Mouse (Mus musculus) lung, embryonic 14.5 days (tissue): ENCODE measurements at regions not wholly inside any gene's neighbourhood (a gene's known extent, or its start where the extent isn't known, plus 50 kb on each side); places are given as distances from the start of the nearest gene placed in this dataset.
A peak's percentile ranks its signal among the peaks of the same experiment; 100 is the strongest.

ENCODE experiments used
- ATAC-seq: fragments of 200-750 bp; cut with Nextera tagmentation; 2 replicates; pipeline ENCODE4 v1.8.0; 2017; ENCODE audit warnings: mild to moderate bottlenecking, moderate TSS enrichment, moderate library complexity; ENCODE audit not compliant: insufficient read depth
- DNase-seq: peaks from one replicate; pipeline ENCODE4 v3.0.0-alpha.2; 2015
- H3K27ac ChIP-seq: fragments of 300-500 bp; sonication (generic); 2 replicates; pipeline ENCODE4 v1.5.1; 2014; ENCODE audit warnings: low read depth, mild to moderate bottlenecking, moderate library complexity
- H3K27me3 ChIP-seq: fragments of 300-500 bp; sonication (generic); 2 replicates; pipeline ENCODE4 v1.6.1; 2014; ENCODE audit warnings: low read length, control low read depth; ENCODE audit not compliant: insufficient read depth
- H3K36me3 ChIP-seq: fragments of 300-500 bp; sonication (generic); 2 replicates; pipeline ENCODE4 v1.6.1; 2014; ENCODE audit warnings: control low read depth; ENCODE audit not compliant: insufficient read depth
- H3K4me1 ChIP-seq: fragments of 300-500 bp; sonication (generic); 2 replicates; pipeline ENCODE4 v1.6.1; 2014; ENCODE audit warnings: antibody characterized with exemption, control low read depth; ENCODE audit not compliant: insufficient read depth
- H3K4me2 ChIP-seq: fragments of 300-500 bp; sonication (generic); 2 replicates; pipeline ENCODE4 v1.6.1; 2014; ENCODE audit warnings: mild to moderate bottlenecking
- H3K4me3 ChIP-seq: fragments of 300-500 bp; sonication (generic); 2 replicates; pipeline ENCODE4 v1.5.1; 2014; ENCODE audit warnings: low read depth, low read length
- H3K9ac ChIP-seq: fragments of 300-500 bp; sonication (generic); 2 replicates; pipeline ENCODE4 v1.6.1; 2014
- H3K9me3 ChIP-seq: fragments of 300-500 bp; sonication (generic); 2 replicates; pipeline ENCODE4 v1.6.1; 2016; ENCODE audit warnings: low read depth, low read length, control low read depth
- CTCF ChIP-seq: IDR thresholded peaks from 2 replicates; pipeline ENCODE4 v1.5.1; 2016; ENCODE audit warnings: antibody characterized with exemption, low read depth
- WGBS: fragments of 180-500 bp; shearing (Covaris S2); extraction: QIAGEN DNeasy Blood & Tissue Kit; methylation state at CpG from one replicate; pipeline ENCODE4 v1.1.7; 2014; 5-methylcytosine and 5-hydroxymethylcytosine counted together

DNA sequence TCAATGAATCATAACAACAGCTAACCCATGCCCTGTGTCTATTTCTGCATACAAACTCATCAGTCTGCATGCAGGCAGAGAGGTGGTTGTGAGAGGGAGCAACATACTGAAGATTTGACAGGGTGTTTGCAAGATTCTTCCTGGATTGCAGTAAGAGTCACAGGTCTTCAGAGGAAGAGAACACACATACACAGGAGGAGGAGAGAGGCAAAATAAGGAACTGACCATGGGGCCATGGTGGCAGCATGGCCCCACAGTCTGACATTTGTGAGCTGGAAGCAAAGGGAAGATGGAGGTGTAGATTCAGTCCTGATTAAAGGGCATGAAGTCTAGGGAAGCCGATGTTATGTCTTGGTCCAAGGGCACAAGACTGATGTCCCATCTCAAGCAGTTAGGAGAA lies 101.0 kb downstream of the Gm815 start:
- Histone ChIP-seq H3K4me3 (no peak overlapping the region), H3K36me3 (no peaks in the 10 kb centered on the region), H3K4me1 (no peaks in the 10 kb centered on the region), H3K27me3 (no peaks in the 10 kb centered on the region), H3K4me2 (no peak overlapping the region), H3K9ac (no peak overlapping the region), H3K9me3 (no peaks in the 10 kb centered on the region), H3K27ac (no peak overlapping the region)
- no peak for TF ChIP-seq CTCF
- 63% methylated on average over 1 of the region's 1 CpGs for WGBS
- DNase-seq: no peak
- ATAC-seq: no peak

DNA sequence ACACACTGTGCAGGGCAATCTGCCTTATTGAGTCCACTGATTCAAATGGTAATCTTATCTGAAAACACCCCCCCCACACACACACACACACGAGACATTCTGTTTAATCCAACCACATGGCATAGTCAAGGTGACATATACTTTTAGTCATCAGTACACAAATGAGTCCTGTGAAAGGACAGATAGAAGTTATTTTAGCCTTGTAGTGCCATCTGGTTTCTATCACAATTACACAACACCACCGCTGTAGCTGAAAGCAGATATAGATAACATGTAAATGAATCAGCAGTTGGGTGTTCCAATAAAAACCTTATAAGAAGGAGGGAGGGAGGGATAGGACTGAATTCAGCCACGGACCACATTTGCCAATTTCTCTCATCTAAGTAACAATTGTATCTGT lies 101.5 kb downstream of the Gm815 start:
- Histone ChIP-seq H3K27ac (no peak overlapping the region), H3K4me3 (no peak overlapping the region), H3K9me3 (no peaks in the 10 kb centered on the region), H3K36me3 (no peaks in the 10 kb centered on the region), H3K4me1 (no peaks in the 10 kb centered on the region), H3K9ac (no peak overlapping the region), H3K27me3 (no peaks in the 10 kb centered on the region), H3K4me2 (no peak overlapping the region)
- TF ChIP-seq CTCF: no peak
- WGBS: 25% methylated on average over 3 of the region's 3 CpGs
- DNase-seq: peak; percentile 68
- peak; percentile 60 for ATAC-seq

GRCm38 (mm10) chr19:26987909-26988456 lies 102.3 kb downstream of the Gm815 start:
- TF ChIP-seq CTCF: no peak
- Histone ChIP-seq H3K9me3 (no peaks in the 10 kb centered on the region), H3K4me1 (no peaks in the 10 kb centered on the region), H3K4me2 (no peak overlapping the region), H3K27ac (no peak overlapping the region), H3K36me3 (no peaks in the 10 kb centered on the region), H3K9ac (no peak overlapping the region), H3K4me3 (no peak overlapping the region), H3K27me3 (no peaks in the 10 kb centered on the region)
- no peak for DNase-seq
- no peak for ATAC-seq
- 62% methylated on average over 6 of the region's 6 CpGs for WGBS

DNA sequence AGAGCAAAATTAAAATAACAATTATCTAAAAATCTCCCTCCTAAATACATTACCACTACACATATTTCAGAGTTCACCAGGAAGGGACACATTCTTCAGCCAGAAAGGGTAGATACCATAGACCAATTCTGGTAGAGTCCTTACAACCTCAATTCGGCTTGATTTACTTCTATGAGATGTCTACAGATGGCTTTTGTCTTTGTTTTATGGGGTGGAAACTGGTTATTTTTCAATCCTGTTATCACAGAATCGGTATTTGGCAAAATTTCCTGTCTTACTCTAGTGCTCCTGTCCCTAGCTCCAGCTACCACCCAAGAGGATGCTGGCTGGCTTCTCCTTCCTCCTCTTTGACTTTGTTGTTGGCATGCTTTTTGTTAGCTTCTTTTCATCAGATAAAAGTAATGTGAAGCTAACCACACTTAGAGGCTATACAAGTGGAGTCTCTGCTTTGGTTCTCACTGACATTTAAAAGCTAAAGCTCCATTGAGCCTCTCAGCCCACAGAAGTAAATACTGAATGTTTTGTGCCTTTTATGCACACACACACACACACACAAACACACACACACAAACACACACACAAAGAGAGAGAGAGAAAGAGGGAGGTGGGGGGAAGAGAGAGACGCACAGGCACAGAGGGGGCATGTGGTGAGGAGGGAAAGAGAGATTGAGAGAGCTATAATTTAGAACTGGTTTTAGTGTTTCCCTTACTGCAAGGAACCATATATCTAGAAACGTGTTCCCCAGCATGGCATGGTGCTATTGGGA lies 109.1 kb downstream of the Gm815 start:
- H3K9ac ChIP-seq: no peak overlapping the region
- 56% methylated on average over 4 of the region's 4 CpGs for WGBS
- no peaks in the 10 kb centered on the region for H3K4me1 ChIP-seq
- H3K4me3 ChIP-seq: no peak overlapping the region
- no peaks in the 10 kb centered on the region for H3K36me3 ChIP-seq
- H3K4me2 ChIP-seq: no peak overlapping the region
- DNase-seq (peak; percentile 63), ATAC-seq (peak; percentile 49; the same call in 1 of the 2 replicates)
- H3K27me3 ChIP-seq: no peaks in the 10 kb centered on the region
- no peak overlapping the region for H3K27ac ChIP-seq
- TF ChIP-seq CTCF: no peak
- H3K9me3 ChIP-seq: no peaks in the 10 kb centered on the region

DNA sequence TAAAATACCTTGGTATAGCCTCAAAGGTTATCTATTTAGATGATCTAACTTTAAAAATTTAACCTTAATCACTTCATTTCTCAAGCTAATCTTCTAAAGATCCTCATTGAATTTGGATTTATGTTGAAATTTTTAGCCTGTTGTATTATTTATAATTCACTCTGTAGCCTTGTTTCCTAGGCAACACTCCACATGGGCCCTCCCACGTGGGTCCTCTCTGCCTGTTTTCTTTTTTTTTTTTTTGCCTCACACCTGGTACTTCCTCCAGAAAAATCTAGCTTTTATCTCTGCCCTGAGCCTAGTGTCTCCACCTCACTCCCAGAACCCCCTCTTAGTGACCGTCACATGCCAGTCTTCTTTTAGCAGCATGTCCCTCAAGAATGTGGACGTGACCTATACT lies 113.9 kb downstream of the Gm815 start:
- ATAC-seq (no peak), DNase-seq (no peak)
- H3K4me1 ChIP-seq: no peaks in the 10 kb centered on the region
- H3K27ac ChIP-seq: no peak overlapping the region
- H3K27me3 ChIP-seq: no peaks in the 10 kb centered on the region
- H3K36me3 ChIP-seq: no peaks in the 10 kb centered on the region
- no peak overlapping the region for H3K4me2 ChIP-seq
- H3K9me3 ChIP-seq: no peaks in the 10 kb centered on the region
- no peak for TF ChIP-seq CTCF
- 67% methylated on average over 3 of the region's 3 CpGs for WGBS
- no peak overlapping the region for H3K9ac ChIP-seq
- no peak overlapping the region for H3K4me3 ChIP-seq

- no peak overlapping the region for H3K27ac ChIP-seq
- H3K9ac ChIP-seq: no peak overlapping the region
- no peaks in the 10 kb centered on the region for H3K36me3 ChIP-seq
- no peak overlapping the region for H3K4me3 ChIP-seq
- no peak overlapping the region for H3K4me2 ChIP-seq
- no peak for TF ChIP-seq CTCF
- ATAC-seq: no peak
- H3K27me3 ChIP-seq: no peaks in the 10 kb centered on the region
- no peak for DNase-seq
- 80% methylated on average over 3 of the region's 3 CpGs for WGBS
- H3K9me3 ChIP-seq: no peaks in the 10 kb centered on the region
- no peaks in the 10 kb centered on the region for H3K4me1 ChIP-seq
Observed at GRCm38 (mm10) chr19:27021930-27022329, 136.2 kb downstream of the Gm815 start.

- Histone ChIP-seq H3K9ac (no peak overlapping the region), H3K4me1 (no peaks in the 10 kb centered on the region), H3K27ac (no peak overlapping the region), H3K27me3 (no peaks in the 10 kb centered on the region), H3K4me2 (no peak overlapping the region), H3K9me3 (no peaks in the 10 kb centered on the region), H3K4me3 (no peak overlapping the region), H3K36me3 (no peaks in the 10 kb centered on the region)
- no peak for ATAC-seq
- 71% methylated on average over 5 of the region's 5 CpGs for WGBS
- TF ChIP-seq CTCF: no peak
- no peak for DNase-seq
Observed at GRCm38 (mm10) chr19:27022917-27023316, 137.2 kb downstream of the Gm815 start.
